Mouse (Mus musculus): ENCODE data around the gene Chrnb2. TPM values are rescaled to one million over a fixed set of nuclear protein-coding genes. Genes with fewer than 3 reads are reported as not detected.
"Not testable (repeated sequence)": the region's sequence is repeated elsewhere in the genome, so short reads cannot be mapped to it uniquely, and the experiment has no call there.

The Chrnb2 gene
- polyA plus RNA-seq, 1 experiment from 2014 or later: 0.20 TPM

DNA sequence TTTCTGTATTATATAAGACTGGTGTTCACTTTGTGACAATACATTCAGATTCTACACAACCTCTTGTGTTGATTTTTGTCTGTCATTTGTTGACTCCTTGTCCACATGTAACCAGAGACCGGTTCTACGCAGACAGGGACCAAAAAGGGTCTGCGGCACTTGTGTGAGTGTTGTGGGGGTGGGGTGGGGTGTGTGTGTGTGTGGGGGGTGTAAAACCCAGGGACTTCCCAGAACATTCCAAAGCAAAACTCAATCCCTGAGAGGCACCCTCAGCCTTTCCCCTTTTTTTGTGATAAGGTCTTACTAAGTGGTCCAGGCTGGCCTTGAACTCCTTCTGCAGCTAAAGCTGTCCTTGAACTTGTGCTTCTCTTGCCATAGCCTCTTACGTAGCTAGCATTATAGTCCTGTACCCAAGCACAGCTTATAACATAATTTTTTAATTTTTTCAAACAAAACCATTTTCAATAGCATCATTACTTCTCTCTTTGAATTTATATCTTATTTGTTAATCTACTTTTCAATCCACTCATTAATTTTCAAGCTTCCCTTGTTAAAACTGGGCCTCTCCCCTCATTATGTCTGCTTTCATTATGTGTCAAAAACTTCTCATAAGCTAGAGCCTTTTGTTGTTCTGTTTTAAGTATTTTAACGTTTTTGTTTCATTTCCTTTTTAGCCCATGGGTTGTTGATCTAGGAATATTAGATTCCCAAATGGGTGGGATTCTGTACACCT is 36.5 kb upstream of the Chrnb2 start:
- ATAC-seq (ENCODE audit: low read depth) (no peak), DNase-seq (no peak)
- H3K9ac ChIP-seq: no peak overlapping the region
- 63% methylated on average over 5 of the region's 5 CpGs for WGBS (ENCODE audit: insufficient replicate concordance)
- H3K36me3 ChIP-seq: no peaks in the 10 kb centered on the region
- H3K4me2 ChIP-seq: no peak overlapping the region
- H3K4me1 ChIP-seq (replicated peaks): peaks cover 9% of the 10 kb centered on the region
- no peaks in the 10 kb centered on the region for H3K9me3 ChIP-seq (replicated peaks)
- 0 out of 2 replicates have a peak, but pooled peaks cover 4% of the 10 kb centered on the region for H3K27me3 ChIP-seq
- no peak overlapping the region for H3K27ac ChIP-seq
- no peak overlapping the region for H3K4me3 ChIP-seq (replicated peaks)

DNA sequence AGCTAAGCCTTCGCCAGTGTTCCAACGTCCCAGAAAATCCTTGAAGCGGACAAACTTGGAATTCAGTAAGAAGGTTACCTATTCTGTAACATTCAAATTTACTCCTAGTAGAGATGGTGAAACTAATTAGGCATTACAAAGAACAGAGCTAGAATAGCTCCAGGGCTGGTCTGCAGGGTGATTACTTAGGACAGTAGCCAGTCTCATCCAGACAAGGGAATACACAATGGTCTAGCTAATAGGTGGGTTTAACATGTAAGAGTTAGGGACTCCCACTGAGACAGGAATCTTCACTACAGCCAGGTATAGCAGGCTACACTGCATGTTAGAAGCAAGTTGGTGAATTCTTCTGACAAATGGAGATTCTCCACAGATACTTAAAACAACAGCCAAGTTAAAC is 35.6 kb upstream of the Chrnb2 start:
- not testable (repeated sequence) for H3K27ac ChIP-seq; H3K4me2 ChIP-seq; H3K36me3 ChIP-seq; DNase-seq; H3K4me3 ChIP-seq (replicated peaks); H3K4me1 ChIP-seq (replicated peaks); H3K27me3 ChIP-seq; H3K9ac ChIP-seq; H3K9me3 ChIP-seq (replicated peaks); ATAC-seq (ENCODE audit: low read depth)
- 51% methylated on average over 3 of the region's 3 CpGs for WGBS (ENCODE audit: insufficient replicate concordance)

DNA sequence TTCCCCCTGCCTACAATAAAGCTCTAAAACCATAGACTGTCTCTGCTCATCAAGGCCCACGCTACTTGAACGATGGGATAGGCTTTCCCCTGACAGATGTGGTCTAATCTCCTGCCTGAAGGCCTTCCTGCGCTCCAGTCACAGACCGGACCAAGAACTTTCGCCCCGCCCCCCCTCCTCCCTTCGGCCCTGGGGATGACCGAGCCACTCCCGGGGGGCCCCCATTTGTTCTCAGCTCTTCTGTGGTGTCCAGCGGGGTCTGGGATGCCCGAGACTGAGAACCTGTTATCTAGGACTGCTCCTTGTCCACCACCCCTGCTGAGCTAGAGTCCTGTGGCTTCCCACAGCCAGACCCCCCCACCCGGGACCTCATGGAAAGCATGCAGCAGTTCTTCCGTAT is 35.0 kb upstream of the Chrnb2 start:
- Histone ChIP-seq H3K9ac (no peak overlapping the region), H3K27ac (no peak overlapping the region), H3K4me3 (replicated peaks) (no peak overlapping the region), H3K9me3 (replicated peaks) (no peaks in the 10 kb centered on the region), H3K4me1 (replicated peaks) (peaks cover 7% of the 10 kb centered on the region), H3K4me2 (peak overlapping the region; percentile 35), H3K36me3 (no peaks in the 10 kb centered on the region), H3K27me3 (0 out of 2 replicates have a peak, but pooled peaks cover 4% of the 10 kb centered on the region)
- ATAC-seq (ENCODE audit: low read depth) (no peak), DNase-seq (no peak)
- 15% methylated on average over 13 of the region's 13 CpGs for WGBS (ENCODE audit: insufficient replicate concordance)

DNA sequence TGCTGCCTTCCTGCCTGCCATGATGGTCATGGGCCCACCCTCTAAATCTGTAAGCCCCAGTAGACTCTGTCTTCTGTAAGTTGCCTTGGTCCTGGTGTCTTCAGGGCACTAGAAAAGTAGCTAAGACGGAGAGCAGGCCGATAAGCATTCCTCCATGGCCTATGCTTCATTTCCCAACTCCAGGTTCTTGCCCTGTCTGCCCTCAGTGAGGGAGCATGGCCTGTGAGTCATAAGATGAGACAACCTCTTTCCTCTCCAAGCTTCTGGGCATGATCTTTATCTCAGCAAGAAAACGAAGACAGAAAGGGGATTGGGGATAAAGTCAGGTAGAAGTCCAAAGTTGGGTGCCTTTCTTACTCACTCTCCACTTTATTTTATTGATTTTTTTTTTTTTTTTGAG is 34.1 kb upstream of the Chrnb2 start:
- Histone ChIP-seq H3K9ac (no peak overlapping the region), H3K27me3 (no peaks in the 10 kb centered on the region), H3K27ac (no peak overlapping the region), H3K4me2 (no peak overlapping the region), H3K36me3 (no peaks in the 10 kb centered on the region), H3K9me3 (replicated peaks) (no peaks in the 10 kb centered on the region), H3K4me1 (replicated peaks) (peaks cover 7% of the 10 kb centered on the region), H3K4me3 (replicated peaks) (no peak overlapping the region)
- DNase-seq (no peak), ATAC-seq (ENCODE audit: low read depth) (no peak)
- WGBS (ENCODE audit: insufficient replicate concordance): 53% methylated on average over 3 of the region's 3 CpGs

DNA sequence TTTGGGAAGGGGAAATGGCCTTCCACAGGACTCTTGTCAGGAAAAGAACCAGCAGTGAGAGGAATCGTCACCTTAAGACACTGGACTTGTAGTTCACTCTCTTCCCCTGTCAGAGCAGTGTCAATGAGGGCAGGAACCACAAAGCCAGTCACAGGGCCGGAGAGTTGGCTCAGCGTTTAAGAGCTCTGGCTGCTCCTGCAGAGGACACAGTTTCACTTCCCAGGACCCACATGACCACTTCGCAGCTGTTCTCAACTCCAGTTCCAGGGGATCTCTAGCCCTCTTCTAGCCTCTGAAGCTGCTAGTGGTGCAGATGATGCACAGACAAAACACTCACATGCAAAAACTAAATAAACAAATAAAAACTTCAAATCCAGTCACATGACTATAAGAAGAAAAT is 31.9 kb upstream of the Chrnb2 start:
- H3K36me3 ChIP-seq: no peaks in the 10 kb centered on the region
- no peak for DNase-seq
- H3K27me3 ChIP-seq: no peaks in the 10 kb centered on the region
- no peaks in the 10 kb centered on the region for H3K9me3 ChIP-seq (replicated peaks)
- peaks cover 4% of the 10 kb centered on the region for H3K4me1 ChIP-seq (replicated peaks)
- no peak overlapping the region for H3K27ac ChIP-seq
- H3K4me3 ChIP-seq (replicated peaks): no peak overlapping the region
- H3K4me2 ChIP-seq: no peak overlapping the region
- WGBS (ENCODE audit: insufficient replicate concordance): 21% methylated on average over 4 of the region's 4 CpGs
- H3K9ac ChIP-seq: no peak overlapping the region
- ATAC-seq (ENCODE audit: low read depth): no peak

DNA sequence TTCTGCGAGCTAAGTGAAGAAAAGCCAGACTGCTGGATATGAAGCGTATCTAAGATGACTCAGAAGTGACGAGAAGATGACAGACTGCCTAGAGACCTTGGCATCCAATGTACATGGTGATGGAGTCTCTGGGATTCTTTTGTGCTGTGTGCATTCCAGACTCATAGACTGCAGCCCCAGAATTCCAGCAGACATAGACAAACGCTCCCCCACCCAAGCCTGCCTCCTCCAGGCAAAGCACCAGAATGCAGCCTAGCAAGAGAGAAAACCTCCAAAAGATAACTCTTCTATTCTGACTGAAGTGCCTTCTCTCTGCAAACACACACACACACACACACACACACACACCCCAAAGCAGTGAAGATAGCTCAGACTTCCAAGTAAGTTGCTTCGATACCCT is 31.3 kb upstream of the Chrnb2 start:
- Histone ChIP-seq H3K9ac (no peak overlapping the region), H3K4me3 (replicated peaks) (no peak overlapping the region), H3K27ac (no peak overlapping the region), H3K27me3 (no peaks in the 10 kb centered on the region), H3K4me2 (no peak overlapping the region), H3K4me1 (replicated peaks) (peaks cover 4% of the 10 kb centered on the region), H3K36me3 (no peaks in the 10 kb centered on the region), H3K9me3 (replicated peaks) (no peaks in the 10 kb centered on the region)
- ATAC-seq (ENCODE audit: low read depth): no peak
- no peak for DNase-seq
- 60% methylated on average over 5 of the region's 5 CpGs for WGBS (ENCODE audit: insufficient replicate concordance)

DNA sequence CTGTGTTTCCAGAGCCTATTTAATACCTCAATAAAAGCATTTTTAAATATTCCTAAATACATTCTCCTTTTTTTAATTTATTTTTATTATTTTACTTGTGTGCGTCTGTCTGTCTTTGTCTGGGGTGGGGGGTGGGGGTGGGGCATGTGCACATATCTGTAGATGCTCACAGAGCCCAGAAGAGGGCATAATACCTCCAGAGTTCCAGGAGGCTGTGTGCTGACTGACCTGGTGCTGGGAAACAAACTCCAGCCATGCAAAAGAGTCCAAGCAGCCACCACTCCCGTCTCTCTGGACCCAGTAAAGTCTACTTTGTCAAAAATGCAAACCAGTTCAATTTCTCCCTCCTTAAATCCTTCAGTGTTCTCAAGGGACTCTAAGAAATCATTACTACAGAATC is 30.2 kb upstream of the Chrnb2 start:
- Histone ChIP-seq H3K4me1 (replicated peaks) (peaks cover 3% of the 10 kb centered on the region), H3K4me3 (replicated peaks) (no peak overlapping the region), H3K27ac (no peak overlapping the region), H3K36me3 (no peaks in the 10 kb centered on the region), H3K4me2 (no peak overlapping the region), H3K9me3 (replicated peaks) (no peaks in the 10 kb centered on the region), H3K9ac (no peak overlapping the region), H3K27me3 (no peaks in the 10 kb centered on the region)
- no peak for DNase-seq
- ATAC-seq (ENCODE audit: low read depth): no peak
- WGBS (ENCODE audit: insufficient replicate concordance): 59% methylated on average over 2 of the region's 2 CpGs

DNA sequence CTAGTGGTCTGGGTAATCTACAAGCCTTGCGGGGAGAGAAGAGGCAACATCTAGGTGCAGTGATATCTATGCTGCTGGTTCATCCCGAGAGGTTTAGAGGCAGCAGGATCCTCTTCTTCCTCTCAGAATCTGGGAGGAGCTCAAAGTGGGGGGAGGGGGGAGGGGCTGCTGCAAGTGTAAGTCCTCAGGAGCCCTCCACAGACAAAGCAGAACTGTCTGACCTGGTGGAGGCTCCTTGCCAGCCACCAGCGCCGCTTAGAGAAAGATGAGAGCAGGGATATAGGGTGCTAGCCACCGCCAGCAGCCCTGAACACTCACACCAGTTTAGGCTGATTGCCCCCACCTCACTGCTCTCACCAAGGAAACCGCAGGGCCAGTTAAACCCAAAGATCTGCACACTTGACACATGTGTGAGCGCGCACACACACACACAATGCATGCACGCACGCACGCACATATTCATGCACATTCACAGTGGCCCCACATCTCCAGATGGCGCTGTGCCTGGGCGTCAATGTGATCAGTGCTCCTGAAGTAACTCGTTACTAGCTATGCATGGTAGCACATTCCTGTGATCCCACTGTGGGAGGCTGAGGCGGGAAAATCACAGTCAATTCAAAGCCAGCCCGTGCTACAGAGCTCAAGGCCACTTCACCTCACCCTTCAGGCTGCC is 24.4 kb upstream of the Chrnb2 start:
- WGBS (ENCODE audit: insufficient replicate concordance): 66% methylated on average over 16 of the region's 16 CpGs
- Histone ChIP-seq H3K4me3 (replicated peaks) (no peak overlapping the region), H3K9ac (no peak overlapping the region), H3K9me3 (replicated peaks) (no peaks in the 10 kb centered on the region), H3K4me2 (no peak overlapping the region), H3K27ac (no peak overlapping the region), H3K27me3 (0 out of 2 replicates have a peak, but pooled peaks cover 5% of the 10 kb centered on the region), H3K4me1 (replicated peaks) (peaks cover 8% of the 10 kb centered on the region), H3K36me3 (0 out of 2 replicates have a peak, but pooled peaks cover 2% of the 10 kb centered on the region)
- no peak for ATAC-seq (ENCODE audit: low read depth)
- DNase-seq: no peak

DNA sequence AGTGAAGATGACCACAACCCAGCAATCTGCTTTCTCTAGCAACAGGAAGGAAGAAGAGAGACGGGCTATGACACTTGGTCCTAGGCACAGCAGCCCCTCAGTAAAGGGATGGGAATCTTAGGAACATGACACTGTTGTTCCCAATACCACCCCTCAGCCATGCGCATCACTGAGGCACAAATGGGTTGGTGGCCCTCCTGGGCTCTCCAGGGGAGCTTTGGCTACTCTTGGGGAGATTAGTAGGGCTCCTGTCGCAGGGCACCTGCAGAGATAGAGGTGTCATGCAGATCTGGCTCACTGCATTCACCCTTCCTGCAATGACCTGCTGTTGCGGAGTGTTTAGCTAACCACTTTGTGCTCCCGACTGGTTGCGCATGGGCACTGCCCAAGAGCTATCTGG is 21.8 kb upstream of the Chrnb2 start:
- H3K9ac ChIP-seq: no peak overlapping the region
- H3K27ac ChIP-seq: no peak overlapping the region
- WGBS (ENCODE audit: insufficient replicate concordance): 69% methylated on average over 6 of the region's 6 CpGs

DNA sequence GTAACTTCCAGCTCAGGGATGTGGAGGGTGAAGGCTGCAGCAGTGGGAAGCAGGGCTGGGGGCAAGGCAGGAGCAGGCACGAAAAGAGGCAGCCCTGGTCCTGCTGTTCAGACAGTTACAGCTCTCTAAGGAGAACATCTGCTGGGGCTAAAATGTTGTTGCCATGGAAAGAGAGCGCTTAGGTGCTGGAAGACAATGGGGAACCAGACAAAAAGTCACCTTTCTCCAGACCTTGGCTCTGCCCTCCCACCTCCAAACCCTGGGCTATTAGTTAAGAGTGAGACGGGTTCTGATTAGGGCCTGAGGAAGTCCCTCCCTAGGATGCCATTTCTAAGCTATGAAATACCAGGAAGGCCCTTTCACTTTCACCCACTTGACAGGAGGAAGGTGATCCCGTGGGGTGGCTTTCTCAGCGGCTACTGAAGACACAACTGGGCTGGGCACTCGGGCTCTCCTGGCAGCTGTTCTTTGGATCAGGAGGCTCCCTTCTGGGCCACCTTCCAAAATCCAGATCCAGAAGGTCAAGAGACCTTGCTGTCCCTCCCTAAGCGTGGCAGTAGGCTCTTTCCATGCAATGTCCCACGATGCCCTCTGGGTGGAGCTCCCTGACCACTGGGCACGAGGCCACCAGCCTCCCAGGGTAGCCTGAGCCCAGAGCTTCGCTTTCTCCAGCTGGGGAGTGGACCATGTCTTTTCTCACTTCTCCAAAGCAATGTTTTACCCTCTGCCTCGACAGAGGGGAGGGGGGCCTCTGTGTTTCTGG is 20.7 kb upstream of the Chrnb2 start:
- ATAC-seq (ENCODE audit: low read depth) (peak; percentile 65; the same call in 1 of the 2 replicates), DNase-seq (peak; percentile 31)

More for the DNA sequence above, 21.8 kb upstream of the Chrnb2 start:
- H3K4me1 ChIP-seq (replicated peaks): peaks cover 8% of the 10 kb centered on the region
- H3K4me2 ChIP-seq: no peak overlapping the region
- DNase-seq: no peak
- 0 out of 2 replicates have a peak, but pooled peaks cover 5% of the 10 kb centered on the region for H3K27me3 ChIP-seq
- ATAC-seq (ENCODE audit: low read depth): no peak
- H3K36me3 ChIP-seq: peaks cover 25% of the 10 kb centered on the region
- H3K9me3 ChIP-seq (replicated peaks): no peaks in the 10 kb centered on the region
- H3K4me3 ChIP-seq (replicated peaks): no peak overlapping the region

DNA sequence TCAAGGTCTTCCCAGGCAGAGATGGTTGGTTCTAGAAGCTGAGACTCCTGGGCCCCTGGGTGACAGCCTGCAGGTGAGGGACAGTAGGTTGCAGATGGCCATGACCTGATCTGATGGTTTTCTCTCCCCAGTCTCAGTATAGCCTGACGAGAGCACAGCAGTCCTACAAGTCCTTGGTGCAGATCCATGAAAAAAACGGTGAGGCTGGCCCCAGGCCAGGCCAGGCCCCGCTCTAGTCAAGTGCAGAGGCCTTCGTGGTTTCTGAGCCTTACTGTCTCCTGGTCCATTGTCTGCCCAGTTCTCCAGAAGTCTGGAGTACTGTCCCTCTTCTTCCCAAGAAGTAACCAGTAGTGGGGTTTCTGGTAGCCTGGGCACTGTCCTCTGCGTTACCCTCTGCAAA is 17.2 kb upstream of the Chrnb2 start:
- WGBS (ENCODE audit: insufficient replicate concordance): 73% methylated on average over 5 of the region's 5 CpGs
- DNase-seq: no peak
- H3K36me3 ChIP-seq: peaks cover 68% of the 10 kb centered on the region
- H3K4me1 ChIP-seq (replicated peaks): peaks cover 8% of the 10 kb centered on the region
- no peak overlapping the region for H3K4me2 ChIP-seq
- no peak overlapping the region for H3K4me3 ChIP-seq (replicated peaks)
- no peak overlapping the region for H3K27ac ChIP-seq
- no peaks in the 10 kb centered on the region for H3K27me3 ChIP-seq
- H3K9ac ChIP-seq: no peak overlapping the region
- ATAC-seq (ENCODE audit: low read depth): no peak
- no peaks in the 10 kb centered on the region for H3K9me3 ChIP-seq (replicated peaks)

More for the DNA sequence above, 20.7 kb upstream of the Chrnb2 start:
- Histone ChIP-seq H3K4me2 (peak overlapping the region; percentile 28; the same call in 1 of the 2 replicates), H3K27ac (no peak overlapping the region), H3K9me3 (replicated peaks) (no peaks in the 10 kb centered on the region), H3K36me3 (peaks cover 36% of the 10 kb centered on the region), H3K9ac (no peak overlapping the region), H3K4me3 (replicated peaks) (no peak overlapping the region), H3K27me3 (0 out of 2 replicates have a peak, but pooled peaks cover 5% of the 10 kb centered on the region), H3K4me1 (replicated peaks) (peaks cover 8% of the 10 kb centered on the region)
- WGBS (ENCODE audit: insufficient replicate concordance): 18% methylated on average over 11 of the region's 11 CpGs
